Mouse (Mus musculus) cerebellum, postnatal 10 days (tissue): Measurements from ENCODE around the gene Ins1.

Experiments
- DNase-seq, 2 experiments: peaks; one replicate each; pipeline ENCODE4 v3.0.0; 2021; ENCODE audit warnings: mixed read lengths in 2 of 2

The Ins1 gene

GRCm38 (mm10) chr19:52263997-52264396, at the start of gene Ins1:
Gene Ins1, plus strand, starts transcription at chr19:52264297.
- DNase-seq: no peak
